Mouse (Mus musculus) embryonic fibroblast, embryonic 13.5 days (primary cell): ENCODE measurements around the gene Itpka.

ENCODE experiments used
- CTCF ChIP-seq: IDR thresholded peaks from 2 replicates; pipeline ENCODE4 v1.5.1; 2011; ENCODE audit warnings: mild to moderate bottlenecking, control low read depth, low read length, moderate library complexity, borderline replicate concordance; ENCODE audit not compliant: insufficient read depth
- POLR2A ChIP-seq: IDR thresholded peaks from 2 replicates; pipeline ENCODE4 v1.6.1; 2011; ENCODE audit warnings: low read depth, mild to moderate bottlenecking, control low read depth, low read length, moderate library complexity

- TF ChIP-seq CTCF (no peak), POLR2A (peak; percentile 53)
Measured at GRCm38 (mm10) chr2:119741581-119742411, at the start of gene Itpka.
